Mouse (Mus musculus) liver, embryonic 14.5 days (tissue): Measurements from ENCODE around the gene Neurl1a.

Experiments used
- CTCF ChIP-seq: IDR thresholded peaks from 2 replicates; pipeline ENCODE4 v1.5.1; 2016; ENCODE audit warnings: antibody characterized with exemption, low read depth, control low read depth
- EP300 ChIP-seq: IDR thresholded peaks from 2 replicates; pipeline ENCODE4 v1.6.1; 2016; ENCODE audit warnings: antibody characterized with exemption, low read depth

- TF ChIP-seq CTCF (no peak), EP300 (no peak)
Measured at GRCm38 (mm10) chr19:47142438-47142837, 36.2 kb upstream of the Neurl1a start.
